Mouse (Mus musculus) heart, postnatal 0 days (tissue): ENCODE measurements at regions not wholly inside any gene's neighbourhood (a gene's known extent, or its start where the extent isn't known, plus 50 kb on each side); places are given as distances from the start of the nearest gene placed in this dataset.

Source experiments
- CTCF ChIP-seq: IDR thresholded peaks from 2 replicates; pipeline ENCODE4 v1.5.1; 2016; ENCODE audit warnings: antibody characterized with exemption, control low read depth, low read depth
- EP300 ChIP-seq: IDR thresholded peaks from 2 replicates; pipeline ENCODE4 v1.6.1; 2016; ENCODE audit warnings: antibody characterized with exemption, low read depth

- no peak for TF ChIP-seq CTCF
- TF ChIP-seq EP300 = no peak
Measured at GRCm38 (mm10) chr12:31170111-31170510, 70.5 kb upstream of the Gm6993 start.
